In the genomic region with DNA sequence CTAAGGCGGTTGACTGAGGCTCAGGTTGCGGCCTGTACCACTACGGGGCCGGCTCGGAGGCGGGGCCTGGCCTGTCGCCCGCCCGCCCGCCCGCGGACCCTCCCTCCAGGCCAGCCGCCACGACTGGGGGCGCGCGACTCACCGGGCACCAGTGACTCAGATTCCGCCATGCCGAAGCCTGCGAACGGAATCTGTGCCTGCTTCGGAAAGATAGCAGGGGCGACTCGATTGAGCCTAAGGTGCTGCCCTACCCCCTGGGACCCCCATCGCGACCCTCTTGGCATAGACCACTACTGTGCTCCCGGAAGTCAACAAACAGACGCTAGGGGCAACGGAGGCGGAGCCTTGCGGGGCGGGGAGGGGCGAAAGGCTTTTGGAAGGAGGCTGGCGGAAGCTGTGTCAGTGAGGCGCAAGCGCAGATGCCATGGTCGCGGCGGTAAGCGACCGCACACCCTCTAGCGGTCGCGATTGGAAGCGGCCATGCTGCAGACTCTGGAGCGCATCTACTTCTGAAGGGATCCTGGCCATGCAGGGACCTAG, we compare ENCODE assay signal across 8 mouse cellular contexts. TPM values are rescaled to one million over a fixed set of nuclear protein-coding genes. Genes with fewer than 3 reads are reported as not detected.
DNase-seq lines count a peak whose midpoint lies in the region; ATAC-seq lines count a peak whose summit lies in the region.

A gene (minus strand): TSS at position 511 of the 540 bp plus-strand sequence.

- DNase-seq in adrenal gland, postnatal 10 days: peak; percentile 93
- DNase-seq in embryo, embryonic 9.5 days (ENCODE audit: extremely low spot score): peak; percentile 91
- DNase-seq in gastrocnemius, postnatal 36 days: peak; percentile 90 to 91
- peak; percentile 83 to 92 for DNase-seq in left cerebral cortex, postnatal 25 days (ENCODE audit: low spot score in 2 of 2)
- peak; percentile 93 for DNase-seq in mesoderm, embryonic 11.5 days (ENCODE audit: low read depth, low spot score)
- peak; percentile 87 for DNase-seq in right cerebral cortex, postnatal 25 days
- DNase-seq in urinary bladder, postnatal 36 days (ENCODE audit: low spot score in 2 of 2): peak; percentile 85 to 90

- 9% methylated on average over 43 of the region's 47 CpGs for WGBS in intestine, embryonic 15.5 days

- no peaks in the 10 kb centered on the region for H3K36me3 ChIP-seq in intestine, embryonic 15.5 days

- peak; percentile 98 for ATAC-seq in intestine, embryonic 15.5 days

- intact Hi-C loops in gastrocnemius, postnatal 36 days (cut with DNase I): no loop called here
- intact Hi-C loops in left cerebral cortex, postnatal 25 days (cut with DNase I): loop anchor here (5.0 kb wide), 1 partner anchor 271 kb away; a partner anchor contains a TSS

- peak within 1 kb of the TSS; percentile 40; the same call in 1 of the 2 replicates for H3K9ac ChIP-seq in intestine, embryonic 15.5 days

- H3K27ac ChIP-seq in intestine, embryonic 15.5 days: peak within 1 kb of the TSS; percentile 58; the same call in 1 of the 2 replicates

- peak within 1 kb of the TSS; percentile 48 for H3K4me2 ChIP-seq in intestine, embryonic 15.5 days (replicated peaks)

- H3K4me3 ChIP-seq in intestine, embryonic 15.5 days (replicated peaks): peak within 1 kb of the TSS; percentile 49

- no peaks in the 10 kb centered on the region for H3K4me1 ChIP-seq in intestine, embryonic 15.5 days (replicated peaks)

- no peaks in the 10 kb centered on the region for H3K9me3 ChIP-seq in intestine, embryonic 15.5 days

- no peaks in the 10 kb centered on the region for H3K27me3 ChIP-seq in intestine, embryonic 15.5 days (replicated peaks)

RNA-seq across cellular contexts. Expression of the gene that starts here (rescaled TPM):
- total RNA-seq in adrenal gland, postnatal 10 days (2021): 1 to 10 TPM; 5.1 to 6.3 TPM
- 1 to 10 TPM; 1.1 to 1.7 TPM for total RNA-seq in gastrocnemius, postnatal 36 days (2021)
- 9.9 and 11.7 TPM in 2 replicates for polyA plus RNA-seq in intestine, embryonic 15.5 days (2015; fragmentation: Nextera tagmentation; extraction: Ambion mirVana)
- 10 to 100 TPM; 18.6 to 21.9 TPM for total RNA-seq in left cerebral cortex, postnatal 25 days (2021)

Comparison
In these comparisons a context has a peak if more than half of its experiments do, and no peak if none do; other contexts are left out.
1. Peak in every context shown above with its lines: DNase-seq, ATAC-seq, H3K4me3 ChIP-seq and H3K27ac ChIP-seq.